Mouse (Mus musculus) urinary bladder, postnatal 36 days (tissue): ENCODE data around the gene Nsun4.
A peak's percentile ranks its signal among the peaks of the same experiment; 100 is the strongest.

Source experiments
- DNase-seq, 2 experiments: peaks; one replicate each; pipeline ENCODE4 v3.0.0; 2022; ENCODE audit warnings: low spot score in 2 of 2, mixed read lengths in 1 of 2

Gene Nsun4

DNA sequence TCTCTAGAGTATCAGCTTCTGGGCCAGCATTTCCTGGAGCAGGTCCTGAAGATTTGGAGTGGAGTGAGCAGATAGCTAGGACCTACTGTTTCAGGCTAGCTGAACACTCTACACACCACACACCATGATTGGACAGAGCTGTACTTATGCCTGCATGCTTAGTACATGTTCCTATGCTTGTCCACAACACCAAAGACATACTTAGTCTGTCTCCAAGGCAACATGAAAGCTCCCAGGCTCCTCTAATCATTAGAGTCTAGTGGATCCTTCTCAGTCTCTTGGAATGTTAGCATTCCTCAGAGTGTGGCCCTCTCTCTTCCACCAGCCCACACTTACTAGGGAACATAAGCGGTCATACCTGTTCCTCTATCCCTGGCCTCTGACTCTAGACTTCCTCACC, 66.2 kb downstream of the Nsun4 start:
- no peak for DNase-seq

- DNase-seq = no peak
Observed at GRCm38 (mm10) chr4:115984967-115985366, 68.7 kb downstream of the Nsun4 start.

GRCm38 (mm10) chr4:115984111-115984510, 69.6 kb downstream of the Nsun4 start:
- DNase-seq = peak; percentile 82
